Mouse (Mus musculus) gastrocnemius, adult 8-10 months (tissue): ENCODE results near the gene Pfkfb3. TPM values are rescaled to one million over a fixed set of nuclear protein-coding genes. Genes with fewer than 3 reads are reported as not detected.

Experiments
- DNase-seq, 2 experiments: peaks; one replicate each; pipeline ENCODE4 v3.0.0; 2022; ENCODE audit warnings: low spot score in 2 of 2
- total RNA-seq, 4 experiments: library from RNA; stranded (reverse); gene quantifications; 2 replicates each; pipeline ENCODE4 v1.2.4; 2022

Gene Pfkfb3
- total RNA-seq, 4 experiments from 2014 or later = 202 to 429 (median 324) TPM

DNA sequence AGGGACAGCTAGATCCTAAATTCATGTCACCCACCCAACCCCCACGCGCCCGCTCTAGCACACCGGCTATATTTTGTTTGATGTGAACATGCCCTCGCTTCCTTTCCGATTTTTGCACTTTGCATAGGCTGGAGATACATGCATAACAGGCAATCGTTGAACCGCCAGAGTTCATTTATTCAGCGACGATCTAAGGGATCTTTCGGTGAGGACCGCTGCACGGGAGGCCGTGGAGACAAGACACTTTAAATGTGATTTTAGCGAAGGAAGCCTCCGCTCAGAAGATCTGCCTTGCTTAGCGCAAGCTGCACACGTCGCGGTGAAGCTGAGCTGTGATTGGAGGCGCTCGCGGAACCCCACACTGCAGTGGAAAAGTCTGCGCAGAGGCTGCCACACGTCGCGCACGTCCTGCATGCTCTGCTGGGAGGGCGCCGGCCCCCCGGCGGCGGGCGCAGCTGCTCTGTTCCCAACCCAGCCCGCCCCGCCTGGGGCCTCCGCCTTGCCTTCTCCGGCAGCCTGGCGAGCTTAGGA, 50.9 kb downstream of the Pfkfb3 start:
- peak; percentile 67 to 86 for DNase-seq

- no peak for DNase-seq
Observed at GRCm38 (mm10) chr2:11502255-11502765, 51.6 kb downstream of the Pfkfb3 start.

DNA sequence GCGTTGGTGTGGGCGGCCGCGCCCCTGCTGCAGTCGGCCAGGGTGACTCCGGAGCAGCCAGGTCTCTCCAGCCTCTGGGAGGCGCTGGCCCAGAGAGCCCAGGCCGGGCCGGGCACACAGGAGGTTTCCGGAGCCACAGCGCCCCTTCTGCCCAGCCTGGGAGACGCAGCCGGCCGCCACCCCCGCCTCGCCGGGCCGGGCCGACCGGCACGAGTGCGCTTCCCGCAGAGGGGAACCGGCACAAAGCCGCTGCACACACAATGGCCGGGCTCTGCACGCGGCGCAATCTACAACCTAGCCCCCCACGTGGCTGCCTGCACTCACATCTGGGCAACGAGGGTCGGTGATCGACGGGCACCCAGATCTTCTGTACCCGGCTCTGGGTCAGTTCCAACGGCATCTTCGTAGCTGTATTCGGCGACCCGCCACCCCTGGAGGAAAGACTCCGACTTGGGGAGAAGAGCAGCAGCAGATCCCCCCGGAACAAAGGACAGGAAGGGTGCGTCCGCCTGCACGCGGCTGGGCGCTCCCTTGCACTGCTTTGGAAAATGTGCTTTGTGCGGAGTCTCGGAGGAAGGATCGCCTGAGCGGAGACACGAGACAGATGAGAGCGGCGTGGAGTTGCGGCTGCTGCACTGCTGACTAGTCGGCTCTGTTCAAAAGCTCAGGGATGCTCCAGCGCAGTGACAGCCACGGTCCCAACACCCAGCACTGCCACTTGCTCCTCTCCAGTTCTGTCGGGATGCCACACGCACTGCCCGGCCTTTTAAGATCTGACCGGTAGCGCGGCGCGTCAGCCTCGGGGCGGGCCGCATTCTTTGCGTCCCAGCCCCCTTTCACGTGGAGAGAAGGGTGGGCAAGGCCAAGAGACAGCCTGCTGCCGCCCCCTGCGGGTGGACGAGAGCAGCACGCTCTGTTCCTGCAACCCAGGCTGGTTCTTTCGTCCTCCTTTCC, 52.3 kb downstream of the Pfkfb3 start:
- peak; percentile 88 to 93 for DNase-seq

DNA sequence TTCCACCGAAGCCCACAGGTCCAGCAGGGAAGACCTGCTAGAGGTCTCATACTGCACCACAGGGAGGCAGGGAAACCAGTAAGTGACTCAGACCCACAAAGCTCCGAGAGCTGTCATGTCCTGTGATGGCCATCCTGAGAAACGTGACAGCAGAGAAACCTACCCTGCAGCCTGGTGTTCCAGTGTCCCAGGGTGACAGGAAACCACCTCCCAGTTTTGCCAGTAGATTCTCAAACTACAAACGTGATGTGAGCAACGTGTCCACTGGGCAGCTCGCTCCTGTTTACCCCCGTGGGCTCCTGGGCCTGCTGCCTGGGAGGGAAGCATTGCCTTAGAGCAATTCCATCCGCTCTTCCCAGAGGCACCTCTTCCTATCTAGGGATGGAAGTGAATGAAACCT, 53.2 kb downstream of the Pfkfb3 start:
- no peak for DNase-seq

DNA sequence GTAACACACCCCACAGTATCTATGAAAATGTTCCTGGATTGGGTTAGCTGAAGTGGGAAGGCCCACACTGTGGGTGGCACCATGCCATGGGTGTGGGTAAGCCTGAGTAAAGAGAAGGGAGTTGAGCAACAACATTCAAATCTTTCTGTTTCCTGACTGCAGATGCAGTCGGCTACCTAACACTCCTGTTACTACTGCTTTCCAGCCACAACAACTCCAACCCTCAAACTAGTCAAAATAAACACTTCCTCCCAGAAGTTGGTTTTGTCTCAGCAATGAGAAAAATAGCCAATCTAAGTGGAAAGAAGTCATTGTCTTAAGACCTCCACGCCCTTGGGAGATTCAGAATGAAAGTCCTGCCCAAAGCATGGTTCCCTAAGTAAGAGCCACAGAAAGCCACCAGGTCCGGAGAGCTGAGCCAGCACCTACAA, 57.3 kb downstream of the Pfkfb3 start:
- DNase-seq = no peak

DNA sequence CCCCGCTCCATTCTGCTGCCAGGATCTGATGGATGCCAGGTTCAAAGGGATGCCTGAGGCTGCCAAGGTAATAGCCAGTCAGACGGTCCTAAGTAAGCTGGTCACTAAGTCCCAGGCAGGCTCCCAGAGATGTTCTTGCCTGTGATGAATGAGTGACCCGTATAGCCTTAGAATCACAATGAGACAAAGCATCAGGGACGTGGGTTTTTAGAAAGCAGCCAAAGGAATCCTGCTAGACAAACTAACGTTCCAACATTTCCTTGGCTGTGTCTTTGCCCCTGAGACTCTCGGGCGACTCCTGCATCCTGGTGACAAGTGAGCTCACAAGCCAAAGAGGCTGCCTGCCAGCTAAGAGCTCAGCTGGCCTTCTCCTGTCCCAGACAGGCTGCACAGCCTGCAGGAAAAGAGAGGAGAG, 59.0 kb downstream of the Pfkfb3 start:
- DNase-seq = peak; percentile 43 to 62

DNA sequence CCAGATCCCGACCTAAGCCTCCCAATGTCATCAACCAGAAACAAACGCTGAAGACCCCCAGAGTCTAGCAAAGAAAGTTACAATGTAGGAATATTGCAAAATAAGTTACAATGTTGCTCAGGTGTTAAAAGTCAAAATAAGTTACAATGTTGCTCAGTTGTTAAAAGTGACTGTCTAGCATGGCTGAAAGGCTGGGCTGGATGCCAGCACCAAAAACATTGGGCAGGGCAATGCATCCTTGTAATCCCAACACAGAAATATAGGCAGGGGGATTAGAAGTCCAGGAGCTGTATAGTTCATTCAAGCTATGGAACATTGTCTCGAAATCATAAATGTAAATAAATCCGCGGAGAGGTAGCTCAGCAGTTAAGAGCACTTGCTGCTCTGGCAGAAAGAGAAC, 61.0 kb downstream of the Pfkfb3 start:
- DNase-seq = no peak

GRCm38 (mm10) chr2:11491471-11491870, 62.4 kb downstream of the Pfkfb3 start:
- no peak for DNase-seq

GRCm38 (mm10) chr2:11490554-11490953, 63.3 kb downstream of the Pfkfb3 start:
- no peak for DNase-seq

DNA sequence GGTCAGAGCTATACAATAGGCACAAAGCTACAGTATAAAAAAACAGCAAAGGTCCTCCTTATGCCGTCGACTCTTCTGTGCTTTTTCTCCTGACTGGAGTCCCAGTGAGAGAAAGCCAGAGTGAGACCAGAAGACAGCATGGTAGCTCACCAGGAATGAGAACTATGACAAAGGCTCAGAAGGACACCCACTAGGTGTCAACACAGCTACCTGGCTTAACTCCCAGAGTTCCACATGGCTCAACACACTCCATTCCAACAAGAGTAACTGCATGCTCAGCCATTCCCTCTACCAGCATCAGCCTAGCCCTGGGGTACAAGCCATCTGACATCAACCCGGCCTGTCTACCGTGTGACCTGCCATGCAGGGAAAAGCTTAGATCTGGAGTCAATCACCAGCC, 70.7 kb downstream of the Pfkfb3 start:
- DNase-seq = no peak

GRCm38 (mm10) chr2:11482364-11482763, 71.5 kb downstream of the Pfkfb3 start:
- DNase-seq = no peak

GRCm38 (mm10) chr2:11478960-11479359, 74.9 kb downstream of the Pfkfb3 start:
- DNase-seq = no peak

DNA sequence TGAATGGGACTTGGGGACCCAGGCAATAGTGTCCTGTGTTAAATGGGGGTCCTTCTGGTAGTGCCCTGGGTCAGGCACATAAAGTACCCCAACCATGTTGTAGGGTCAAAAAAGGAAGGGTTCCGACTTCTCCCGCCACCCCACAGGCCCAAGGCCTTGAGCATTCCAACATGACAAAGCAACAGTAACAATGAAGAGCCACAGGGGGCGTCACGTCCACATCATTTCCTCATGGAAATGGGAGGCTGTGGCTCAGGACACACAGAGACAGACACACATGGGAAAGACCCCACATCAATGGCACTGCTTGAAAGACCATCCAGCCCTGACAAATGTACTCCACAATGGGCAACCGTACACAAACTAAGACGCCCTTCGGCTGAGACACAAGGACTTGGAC, 78.6 kb downstream of the Pfkfb3 start:
- DNase-seq = no peak

- no peak for DNase-seq
Observed at GRCm38 (mm10) chr2:11464661-11465099, 89.2 kb downstream of the Pfkfb3 start.

DNA sequence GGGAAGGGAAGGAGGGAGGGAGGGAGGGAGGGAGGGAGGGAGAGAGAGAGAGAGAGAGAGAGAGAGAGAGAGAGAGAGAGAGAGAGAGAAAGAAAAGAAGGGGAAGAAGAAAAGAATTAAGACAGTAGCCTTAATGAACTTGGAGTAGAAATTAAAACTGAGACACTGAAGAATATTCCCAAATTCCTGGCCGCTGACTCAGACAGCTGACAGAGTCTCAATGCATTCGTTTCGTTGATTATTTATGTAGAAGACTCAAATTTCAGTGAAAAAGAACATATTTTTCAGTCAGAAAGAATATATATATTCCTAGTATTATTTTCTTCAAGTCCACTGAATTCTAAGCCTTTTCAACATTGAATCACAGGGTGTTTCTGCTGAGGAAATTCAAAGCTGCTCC, 92.9 kb downstream of the Pfkfb3 start:
- no peak for DNase-seq

- no peak for DNase-seq
Observed at GRCm38 (mm10) chr2:11458494-11458893, 95.4 kb downstream of the Pfkfb3 start.

GRCm38 (mm10) chr2:11457904-11458303, 96.0 kb downstream of the Pfkfb3 start:
- no peak for DNase-seq

DNA sequence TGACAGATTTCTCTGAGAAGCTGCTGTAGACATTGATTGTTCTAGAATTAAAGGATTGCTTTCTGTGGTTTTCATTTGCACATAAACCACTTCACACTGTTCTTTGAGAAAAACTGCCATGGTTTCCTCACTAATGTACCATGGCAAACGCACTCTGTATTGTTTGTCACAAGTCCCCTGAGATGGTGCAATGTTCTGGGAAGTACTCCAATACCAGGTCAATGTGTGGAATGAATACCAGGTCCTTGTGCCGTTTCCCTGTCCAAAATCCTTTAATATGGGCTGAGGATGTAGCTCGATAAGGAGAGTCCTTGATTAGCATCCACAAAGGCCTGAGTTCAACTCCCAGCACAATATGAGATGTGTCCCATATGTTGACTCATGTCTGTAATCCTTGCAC, 105.2 kb downstream of the Pfkfb3 start:
- DNase-seq = no peak

- no peak for DNase-seq
Observed at GRCm38 (mm10) chr2:11447865-11448264, 106.0 kb downstream of the Pfkfb3 start.

- no peak for DNase-seq
Observed at GRCm38 (mm10) chr2:11445722-11446121, 108.2 kb downstream of the Pfkfb3 start.

DNA sequence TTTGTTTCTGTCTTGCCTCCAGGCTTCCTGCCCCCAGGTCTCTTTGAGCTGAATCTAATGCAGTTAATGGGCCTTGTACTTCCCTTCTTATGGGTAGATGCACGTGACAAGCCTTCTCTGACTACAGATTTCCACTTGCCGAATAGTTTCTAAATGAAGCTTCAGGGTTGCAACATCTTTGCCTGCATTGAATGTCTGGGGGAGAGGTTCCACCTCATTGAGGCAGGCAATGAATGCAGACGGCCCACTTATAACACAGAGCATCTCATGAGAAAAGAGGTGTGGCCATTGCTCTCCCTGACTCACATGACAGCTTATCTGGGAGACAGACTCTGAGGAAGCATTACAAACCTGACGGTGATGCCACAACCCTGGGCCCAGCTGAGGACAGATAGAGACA, 112.0 kb downstream of the Pfkfb3 start:
- no peak for DNase-seq

GRCm38 (mm10) chr2:11438231-11438954, 115.5 kb downstream of the Pfkfb3 start:
- DNase-seq = no peak
